In the genomic region with DNA sequence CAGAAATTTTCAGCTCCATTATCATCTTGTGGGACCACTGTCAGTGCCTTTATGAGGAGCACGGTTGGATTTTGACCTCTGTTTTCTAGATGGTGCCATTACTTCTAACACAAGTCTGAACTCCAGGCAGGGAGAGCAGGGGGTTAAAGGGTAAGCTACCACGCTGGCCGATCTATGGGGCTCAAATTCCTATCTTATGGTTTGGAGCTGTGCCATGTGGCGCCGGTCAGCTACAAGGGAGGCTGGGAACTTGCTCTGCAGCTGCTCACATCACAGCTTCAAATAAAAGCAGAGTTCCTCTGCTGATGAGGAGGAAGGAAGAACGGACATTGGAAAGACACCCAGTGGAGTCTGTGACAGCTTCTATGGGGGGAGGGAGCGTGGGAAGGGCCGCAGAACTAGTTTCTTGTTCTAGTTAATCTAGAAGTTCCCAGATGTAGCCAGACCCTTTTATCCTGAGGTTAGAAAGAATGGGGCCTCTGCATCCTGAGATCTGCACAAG, we compare ENCODE assay signal across 13 mouse cellular contexts. TPM values are rescaled to one million over a fixed set of nuclear protein-coding genes. Genes with fewer than 3 reads are reported as not detected.
DNase-seq lines count a peak whose midpoint lies in the region; ATAC-seq and TF ChIP-seq lines count a peak whose summit lies in the region.
"Had no signal": no experiment of that assay in that cellular context is flagged by ENCODE, and none has a peak within 500 bp of the region (broad histone marks: within the 10 kb centered on the region; RNA-seq: fewer than 3 reads in every experiment).

No protein-coding gene starts in this region.

- no peak for TF ChIP-seq CTCF in lung, embryonic 14.5 days (IDR thresholded peaks at IDR 0.05; ENCODE audit: low read depth)

- H3K4me1 ChIP-seq in heart, embryonic 11.5 days (ENCODE audit: control insufficient read depth, insufficient read depth, low read length) = peaks cover 14% of the 10 kb centered on the region; the same call in 1 of the 2 replicates
- H3K4me1 ChIP-seq in lung, embryonic 14.5 days (ENCODE audit: insufficient read depth) = peaks cover 18% of the 10 kb centered on the region
- peaks cover 56% of the 10 kb centered on the region for H3K4me1 ChIP-seq in limb, embryonic 13.5 days

- no peak for DNase-seq in heart, adult 11 months
- peak; percentile 78 for DNase-seq in lung, embryonic 14.5 days
- no peak for DNase-seq in lung, adult 18-20 months
- peak; percentile 48 for DNase-seq in embryo, embryonic 11 days
- no peak for DNase-seq in cerebellum, postnatal 14 days
- DNase-seq: adrenal gland, postnatal 36 days; cerebellum, adult 18-20 months; gastrocnemius, postnatal 25 days had no signal

- no peak for ATAC-seq in heart, embryonic 11.5 days (replicated peaks; ENCODE audit: insufficient number of reproducible peaks, low FRiP score, low TSS enrichment)
- peak; percentile 57; the same call in 1 of the 2 replicates for ATAC-seq in lung, embryonic 14.5 days (ENCODE audit: insufficient read depth)
- peak; percentile 19; the same call in 1 of the 2 replicates for ATAC-seq in limb, embryonic 13.5 days (ENCODE audit: low FRiP score, low read depth)
- ATAC-seq in monocyte, adult 5-6 weeks (replicated peaks; ENCODE audit: insufficient number of reproducible peaks, low FRiP score, low TSS enrichment, poor library complexity, severe bottlenecking) = no peak
- ATAC-seq: forebrain, embryonic 13.5 days had no signal

- no peaks in the 10 kb centered on the region for H3K36me3 ChIP-seq in heart, embryonic 11.5 days (ENCODE audit: control insufficient read depth, insufficient read depth, low read length)
- no peaks in the 10 kb centered on the region for H3K36me3 ChIP-seq in lung, embryonic 14.5 days (ENCODE audit: insufficient read depth)
- H3K36me3 ChIP-seq in limb, embryonic 13.5 days = no peaks in the 10 kb centered on the region

- WGBS in heart, embryonic 11.5 days (ENCODE audit: insufficient replicate concordance) = 36% methylated on average over 8 of the region's 8 CpGs
- WGBS in lung, embryonic 14.5 days = 17% methylated on average over 8 of the region's 8 CpGs
- WGBS in limb, embryonic 13.5 days = 14% methylated on average over 8 of the region's 8 CpGs

- H3K9me3 ChIP-seq in heart, embryonic 11.5 days (replicated peaks; ENCODE audit: control insufficient read depth, low read length) = no peaks in the 10 kb centered on the region
- no peaks in the 10 kb centered on the region for H3K9me3 ChIP-seq in lung, embryonic 14.5 days (ENCODE audit: low read depth, low read length)
- H3K9me3 ChIP-seq in limb, embryonic 13.5 days = no peaks in the 10 kb centered on the region
- H3K9me3 ChIP-seq: forebrain, embryonic 13.5 days; megakaryocyte, embryonic 14.5 days had no signal

- H3K4me3 ChIP-seq in heart, embryonic 11.5 days (ENCODE audit: low read depth, low read length) = no peak overlapping the region
- H3K4me3 ChIP-seq in lung, embryonic 14.5 days (ENCODE audit: low read depth, low read length) = no peak overlapping the region
- no peak overlapping the region for H3K4me3 ChIP-seq in limb, embryonic 13.5 days
- H3K4me3 ChIP-seq: forebrain, embryonic 13.5 days; megakaryocyte, embryonic 14.5 days had no signal

- H3K27ac ChIP-seq in heart, embryonic 11.5 days (ENCODE audit: low read depth, low read length) = peak overlapping the region; percentile 10; the same call in 1 of the 2 replicates
- H3K27ac ChIP-seq in lung, embryonic 14.5 days (ENCODE audit: low read depth) = peak overlapping the region; percentile 85
- peak overlapping the region; percentile 98 for H3K27ac ChIP-seq in limb, embryonic 13.5 days
- H3K27ac ChIP-seq: forebrain, embryonic 13.5 days had no signal

- H3K9ac ChIP-seq in heart, embryonic 11.5 days (ENCODE audit: low read depth, low read length) = no peak overlapping the region
- no peak overlapping the region for H3K9ac ChIP-seq in lung, embryonic 14.5 days
- H3K9ac ChIP-seq in limb, embryonic 13.5 days = peak overlapping the region; percentile 2; the same call in 1 of the 2 replicates
- H3K9ac ChIP-seq: forebrain, embryonic 13.5 days had no signal

- no peak overlapping the region for H3K4me2 ChIP-seq in heart, embryonic 11.5 days
- no peak overlapping the region for H3K4me2 ChIP-seq in lung, embryonic 14.5 days
- peak overlapping the region; percentile 27; the same call in 1 of the 2 replicates for H3K4me2 ChIP-seq in limb, embryonic 13.5 days (replicated peaks)
- H3K4me2 ChIP-seq: forebrain, embryonic 13.5 days had no signal

- H3K27me3 ChIP-seq in heart, embryonic 11.5 days (ENCODE audit: control insufficient read depth, insufficient read depth, low read length) = no peaks in the 10 kb centered on the region
- no peaks in the 10 kb centered on the region for H3K27me3 ChIP-seq in lung, embryonic 14.5 days (ENCODE audit: insufficient read depth, low read length)
- H3K27me3 ChIP-seq in limb, embryonic 13.5 days = no peaks in the 10 kb centered on the region
- H3K27me3 ChIP-seq: forebrain, embryonic 13.5 days had no signal

RNA-seq across cellular contexts. Expression of a gene that starts 3.6 kb away (rescaled TPM):
- polyA plus RNA-seq in heart, embryonic 11.5 days (2014; fragmentation: Nextera tagmentation; extraction: Ambion mirVana) = 2.4 and 2.5 TPM in 2 replicates
- 1.9 and 3.0 TPM in 2 replicates for polyA plus RNA-seq in lung, embryonic 14.5 days (2014; fragmentation: Nextera tagmentation; extraction: Ambion mirVana)
- 0.88 and 1.0 TPM in 2 replicates for polyA plus RNA-seq in limb, embryonic 13.5 days (2015; fragmentation: Nextera tagmentation; extraction: Ambion mirVana)
- total RNA-seq in monocyte, adult 5-6 weeks (2017) = not detected in 3 replicates
- total RNA-seq: adrenal gland, postnatal 36 days; gastrocnemius, postnatal 25 days had no signal

RNA-seq across cellular contexts. Expression of a gene that starts 24.6 kb away (rescaled TPM):
- polyA plus RNA-seq in heart, embryonic 11.5 days (2014; fragmentation: Nextera tagmentation; extraction: Ambion mirVana) = 1.4 and 2.7 TPM in 2 replicates
- polyA plus RNA-seq in lung, embryonic 14.5 days (2014; fragmentation: Nextera tagmentation; extraction: Ambion mirVana) = 0.11 TPM in 1 of 2 replicates, not detected in the other
- 0.33 and 0.79 TPM in 2 replicates for polyA plus RNA-seq in limb, embryonic 13.5 days (2015; fragmentation: Nextera tagmentation; extraction: Ambion mirVana)
- total RNA-seq in monocyte, adult 5-6 weeks (2017) = not detected in 3 replicates
- total RNA-seq: adrenal gland, postnatal 36 days; gastrocnemius, postnatal 25 days had no signal

RNA-seq across cellular contexts. Expression of a gene that starts 58.1 kb away (rescaled TPM):
- 10.9 and 11.0 TPM in 2 replicates for polyA plus RNA-seq in heart, embryonic 11.5 days (2014; fragmentation: Nextera tagmentation; extraction: Ambion mirVana)
- 11.6 and 12.8 TPM in 2 replicates for polyA plus RNA-seq in lung, embryonic 14.5 days (2014; fragmentation: Nextera tagmentation; extraction: Ambion mirVana)
- polyA plus RNA-seq in limb, embryonic 13.5 days (2015; fragmentation: Nextera tagmentation; extraction: Ambion mirVana) = 52.3 and 55.4 TPM in 2 replicates
- 1.0 to 10.0 TPM in 2 of 3 replicates, not detected in the other for total RNA-seq in monocyte, adult 5-6 weeks (2017)

Comparison
In these comparisons a context has a peak if more than half of its experiments do, and no peak if none do; other contexts are left out.
1. DNase-seq: peak in lung, embryonic 14.5 days (single experiment) and embryo, embryonic 11 days (single experiment); none in heart, adult 11 months (single experiment), lung, adult 18-20 months (0 of 2) and cerebellum, postnatal 14 days (0 of 2).
2. ATAC-seq: peak in lung, embryonic 14.5 days (single experiment) and limb, embryonic 13.5 days (single experiment); none in heart, embryonic 11.5 days (single experiment) and monocyte, adult 5-6 weeks (single experiment).
3. H3K27ac ChIP-seq: peak in every context shown above with its lines; median percentile 98 in limb, embryonic 13.5 days; 85 in lung, embryonic 14.5 days; 10 in heart, embryonic 11.5 days.